In genomic region chr15:67037647-67038046, GRCm38 (mm10) we compare ENCODE assay signal across 15 mouse cellular contexts.
"Had no signal": no experiment of that assay in that cellular context is flagged by ENCODE, and none has a peak within 500 bp of the region (broad histone marks: within the 10 kb centered on the region; RNA-seq: fewer than 3 reads in every experiment).

No protein-coding gene starts in this region.

- H3K9me3 ChIP-seq: kidney, embryonic 15.5 days; liver, embryonic 13.5 days; neural tube, embryonic 13.5 days had no signal

- H3K4me2 ChIP-seq: kidney, embryonic 15.5 days; liver, embryonic 13.5 days; midbrain, embryonic 11.5 days; neural tube, embryonic 13.5 days had no signal

- H3K27me3 ChIP-seq: kidney, embryonic 15.5 days; neural tube, embryonic 13.5 days had no signal

- H3K9ac ChIP-seq: kidney, embryonic 15.5 days; liver, embryonic 13.5 days; neural tube, embryonic 13.5 days had no signal

- DNase-seq: kidney, adult 8-10 months; kidney, postnatal 10 days; kidney, postnatal 36 days; layer of hippocampus, postnatal 36 days; liver, embryonic 13.5 days; lung, adult 2 months; lung, postnatal 14 days; lung, postnatal 4 days; midbrain, embryonic 14.5 days; thymus, adult 18-20 months; thymus, postnatal 36 days had no signal

- H3K4me3 ChIP-seq: kidney, embryonic 15.5 days; left cerebral cortex, adult 2 months; liver, embryonic 13.5 days; neural tube, embryonic 13.5 days had no signal

- H3K36me3 ChIP-seq: kidney, embryonic 15.5 days; liver, embryonic 13.5 days; neural tube, embryonic 13.5 days had no signal

- H3K27ac ChIP-seq: kidney, embryonic 15.5 days; left cerebral cortex, adult 2 months; liver, embryonic 13.5 days; neural tube, embryonic 13.5 days had no signal
